Mouse (Mus musculus) E14TG2a.4 (cell line): ENCODE data around the gene Slc6a6.
A peak's percentile ranks its signal among the peaks of the same experiment; 100 is the strongest.

Experiments used
- H3K27me3 ChIP-seq: 2 replicates; pipeline ENCODE4 v1.6.1; 2014; ENCODE audit warnings: low read length, control low read depth; ENCODE audit not compliant: insufficient read depth
- H3K36me3 ChIP-seq: 2 replicates; pipeline ENCODE4 v1.6.1; 2014; ENCODE audit warnings: low read length, control low read depth; ENCODE audit not compliant: insufficient read depth
- H3K4me1 ChIP-seq: replicated peaks from 2 replicates; pipeline ENCODE4 v1.6.1; 2014; ENCODE audit warnings: low read depth, low read length, control low read depth
- H3K4me3 ChIP-seq: replicated peaks from 2 replicates; pipeline ENCODE4 v1.5.1; 2014; ENCODE audit warnings: mild to moderate bottlenecking, low read length
- H3K9me3 ChIP-seq: 2 replicates; pipeline ENCODE4 v1.6.1; 2014; ENCODE audit warnings: low read length, control low read depth
- CTCF ChIP-seq: conservative IDR thresholded peaks from 2 replicates; pipeline ENCODE4 v1.5.1; 2014; ENCODE audit warnings: low read length
- NANOG ChIP-seq: IDR thresholded peaks from 2 replicates; pipeline ENCODE4 v1.6.1; 2014; ENCODE audit warnings: borderline replicate concordance, low read length, mixed read lengths
- POU5F1 ChIP-seq: IDR thresholded peaks from 2 replicates; pipeline ENCODE4 v1.6.1; 2014; ENCODE audit warnings: low read length, borderline replicate concordance

Slc6a6 gene

GRCm38 (mm10) chr6:91710345-91710930 is 26.6 kb downstream of the Slc6a6 start:
- Histone ChIP-seq H3K9me3 (no peaks in the 10 kb centered on the region), H3K27me3 (no peaks in the 10 kb centered on the region), H3K4me3 (peak overlapping the region; percentile 70), H3K4me1 (peaks cover 94% of the 10 kb centered on the region), H3K36me3 (peaks cover 55% of the 10 kb centered on the region)
- TF ChIP-seq POU5F1 (no peak), NANOG (peak; percentile 65)

- H3K27me3 ChIP-seq: no peaks in the 10 kb centered on the region
- peak overlapping the region; percentile 70 for H3K4me3 ChIP-seq
- TF ChIP-seq CTCF: no peak
- no peak for TF ChIP-seq NANOG
- no peaks in the 10 kb centered on the region for H3K9me3 ChIP-seq
- H3K36me3 ChIP-seq: peaks cover 63% of the 10 kb centered on the region
- peaks cover 95% of the 10 kb centered on the region for H3K4me1 ChIP-seq
Measured at GRCm38 (mm10) chr6:91712097-91712854, 28.4 kb downstream of the Slc6a6 start.

GRCm38 (mm10) chr6:91712855-91713331 is 29.0 kb downstream of the Slc6a6 start:
- Histone ChIP-seq H3K9me3 (no peaks in the 10 kb centered on the region), H3K36me3 (peaks cover 63% of the 10 kb centered on the region), H3K4me3 (peak overlapping the region; percentile 70), H3K27me3 (no peaks in the 10 kb centered on the region), H3K4me1 (peaks cover 95% of the 10 kb centered on the region)
- no peak for TF ChIP-seq NANOG
- TF ChIP-seq POU5F1: no peak
- no peak for TF ChIP-seq CTCF

- H3K4me1 ChIP-seq: peaks cover 95% of the 10 kb centered on the region
- H3K36me3 ChIP-seq: peaks cover 63% of the 10 kb centered on the region
- no peaks in the 10 kb centered on the region for H3K9me3 ChIP-seq
- peak overlapping the region; percentile 70 for H3K4me3 ChIP-seq
- TF ChIP-seq CTCF (no peak), NANOG (no peak), POU5F1 (no peak)
- H3K27me3 ChIP-seq: no peaks in the 10 kb centered on the region
Measured at GRCm38 (mm10) chr6:91713370-91713896, 29.6 kb downstream of the Slc6a6 start.

GRCm38 (mm10) chr6:91715023-91715422 is 31.2 kb downstream of the Slc6a6 start:
- Histone ChIP-seq H3K4me1 (peaks cover 99% of the 10 kb centered on the region), H3K4me3 (0 out of 2 replicates have a peak overlapping the region, but pooled peaks have one; percentile 32), H3K9me3 (no peaks in the 10 kb centered on the region), H3K27me3 (no peaks in the 10 kb centered on the region), H3K36me3 (peaks cover 79% of the 10 kb centered on the region)
- no peak for TF ChIP-seq NANOG
- no peak for TF ChIP-seq POU5F1
- no peak for TF ChIP-seq CTCF

GRCm38 (mm10) chr6:91715988-91716810 is 32.3 kb downstream of the Slc6a6 start:
- Histone ChIP-seq H3K4me1 (peaks cover 99% of the 10 kb centered on the region), H3K9me3 (no peaks in the 10 kb centered on the region), H3K27me3 (no peaks in the 10 kb centered on the region), H3K36me3 (peaks cover 87% of the 10 kb centered on the region), H3K4me3 (0 out of 2 replicates have a peak overlapping the region, but pooled peaks have one; percentile 27)
- TF ChIP-seq CTCF (no peak), POU5F1 (no peak), NANOG (no peak)

GRCm38 (mm10) chr6:91718067-91718466 is 34.2 kb downstream of the Slc6a6 start:
- no peaks in the 10 kb centered on the region for H3K9me3 ChIP-seq
- peaks cover 99% of the 10 kb centered on the region for H3K4me1 ChIP-seq
- TF ChIP-seq CTCF (no peak), POU5F1 (no peak), NANOG (no peak)
- H3K27me3 ChIP-seq: no peaks in the 10 kb centered on the region
- H3K36me3 ChIP-seq: peaks cover 88% of the 10 kb centered on the region
- H3K4me3 ChIP-seq: no peak overlapping the region

GRCm38 (mm10) chr6:91718603-91719002 is 34.8 kb downstream of the Slc6a6 start:
- peaks cover 90% of the 10 kb centered on the region for H3K36me3 ChIP-seq
- H3K27me3 ChIP-seq: no peaks in the 10 kb centered on the region
- H3K4me3 ChIP-seq: 0 out of 2 replicates have a peak overlapping the region, but pooled peaks have one; percentile 17
- peaks cover 98% of the 10 kb centered on the region for H3K4me1 ChIP-seq
- no peak for TF ChIP-seq POU5F1
- H3K9me3 ChIP-seq: no peaks in the 10 kb centered on the region
